Mouse (Mus musculus) myocyte (in vitro differentiated cells): Measurements from ENCODE around the gene Plekhh1. TPM values are rescaled to one million over a fixed set of nuclear protein-coding genes. Genes with fewer than 3 reads are reported as not detected.

Experiments
- H3K27me3 ChIP-seq: one replicate; pipeline ENCODE4 v1.6.1; 2011; ENCODE audit not compliant: control insufficient read depth, insufficient read depth, insufficient read length
- H3K36me3 ChIP-seq: one replicate; pipeline ENCODE4 v1.6.1; 2011; ENCODE audit not compliant: control insufficient read depth, insufficient read depth
- H3K4me2 ChIP-seq: one replicate; pipeline ENCODE4 v1.6.1; 2011; ENCODE audit warnings: low read depth, control low read depth
- H3K4me3 ChIP-seq: one replicate; pipeline ENCODE4 v1.5.1; 2011; ENCODE audit warnings: mild to moderate bottlenecking, control low read depth, moderate library complexity
- H3K79me2 ChIP-seq: one replicate; pipeline ENCODE4 v1.6.1; 2011; ENCODE audit not compliant: control insufficient read depth, insufficient read depth
- H3ac ChIP-seq: one replicate; pipeline ENCODE4 v1.6.1; 2011; ENCODE audit not compliant: control insufficient read depth, insufficient read length
- CEBPB ChIP-seq: IDR thresholded peaks from 2 replicates; pipeline ENCODE4 v1.6.1; 2011; ENCODE audit warnings: mild to moderate bottlenecking, moderate library complexity; ENCODE audit not compliant: poor library complexity, insufficient read depth, severe bottlenecking
- E2F4 ChIP-seq: IDR thresholded peaks from one replicate; pipeline ENCODE4 v1.6.1; 2011; ENCODE audit warnings: mild to moderate bottlenecking, control low read depth, moderate library complexity; ENCODE audit not compliant: insufficient read depth
- MAX ChIP-seq: IDR thresholded peaks from one replicate; pipeline ENCODE4 v1.6.1; 2011; ENCODE audit warnings: low read depth, mild to moderate bottlenecking, control low read depth
- MYOD1 ChIP-seq, 3 experiments: IDR thresholded peaks; one replicate each; pipeline ENCODE4 v1.6.1; 2011; ENCODE audit warnings: control low read depth in 2 of 3, low read depth in 2 of 3, mild to moderate bottlenecking in 2 of 3, moderate library complexity in 1 of 3; ENCODE audit not compliant: insufficient read length in 2 of 3, control insufficient read depth in 1 of 3
- MYOG ChIP-seq, 3 experiments: IDR thresholded peaks; one replicate each; pipeline ENCODE4 v1.6.1; 2011; ENCODE audit warnings: control low read depth in 2 of 3, low read depth in 2 of 3, mild to moderate bottlenecking in 2 of 3; ENCODE audit not compliant: insufficient read length in 2 of 3, control insufficient read depth in 1 of 3, insufficient read depth in 1 of 3
- POLR2A ChIP-seq: IDR thresholded peaks from one replicate; pipeline ENCODE4 v1.6.1; 2011; ENCODE audit warnings: low read depth, mild to moderate bottlenecking, control low read depth, moderate library complexity; ENCODE audit not compliant: insufficient read length
- POLR2AphosphoS2 ChIP-seq: IDR thresholded peaks from one replicate; pipeline ENCODE4 v1.6.1; 2011; ENCODE audit warnings: low read depth, control low read depth; ENCODE audit not compliant: insufficient read length
- REST ChIP-seq: IDR thresholded peaks from one replicate; pipeline ENCODE4 v1.6.1; 2011; ENCODE audit warnings: mild to moderate bottlenecking, control low read depth, moderate library complexity; ENCODE audit not compliant: insufficient read depth, insufficient read length
- SRF ChIP-seq: IDR thresholded peaks from one replicate; pipeline ENCODE4 v1.6.1; 2011; ENCODE audit warnings: low read depth; ENCODE audit not compliant: control insufficient read depth, insufficient read length
- TCF12 ChIP-seq: IDR thresholded peaks from one replicate; pipeline ENCODE4 v1.6.1; 2011; ENCODE audit warnings: mild to moderate bottlenecking, control low read depth; ENCODE audit not compliant: poor library complexity, insufficient read depth, severe bottlenecking
- TCF3 ChIP-seq: IDR thresholded peaks from one replicate; pipeline ENCODE4 v1.6.1; 2011; ENCODE audit warnings: low read depth, control low read depth; ENCODE audit not compliant: insufficient read length
- USF1 ChIP-seq: IDR thresholded peaks from one replicate; pipeline ENCODE4 v1.6.1; 2011; ENCODE audit warnings: low read depth, mild to moderate bottlenecking, control low read depth, moderate library complexity
- polyA plus RNA-seq: library from polyadenylated mRNA; unstranded; fragments of >200 nt; fragmentation: generic; extraction: Trizol; gene quantifications from one replicate; pipeline ENCODE4 v1.2.1, GENCODE M21; 2012; ENCODE audit warnings: missing spikeins

Plekhh1 gene
- polyA plus RNA-seq, 1 experiment: 3.5 TPM

- H3ac ChIP-seq: no peak overlapping the region
- TF ChIP-seq MYOD1 (IDR thresholded peaks at IDR 0.05; ENCODE audit: control insufficient read depth in 1 of 3, insufficient read length in 2 of 3, low read depth in 2 of 3) (peak in 1 of 3 experiments; percentile 39), CEBPB (no peak), MYOG (IDR thresholded peaks at IDR 0.05; ENCODE audit: control insufficient read depth in 1 of 3, insufficient read depth in 1 of 3, insufficient read length in 2 of 3, low read depth in 2 of 3) (peak in 1 of 3 experiments; percentile 16), POLR2AphosphoS2 (no peak)
- H3K27me3 ChIP-seq: no peaks in the 10 kb centered on the region
- H3K36me3 ChIP-seq: peaks cover 10% of the 10 kb centered on the region
- no peak overlapping the region for H3K4me3 ChIP-seq
- H3K4me2 ChIP-seq: no peak overlapping the region
- H3K79me2 ChIP-seq: no peaks in the 10 kb centered on the region
Observed at GRCm38 (mm10) chr12:79050545-79051212, 21.7 kb downstream of the Plekhh1 start.

- TF ChIP-seq CEBPB (no peak), TCF3 (no peak), MYOG (IDR thresholded peaks at IDR 0.05; ENCODE audit: control insufficient read depth in 1 of 3, insufficient read depth in 1 of 3, insufficient read length in 2 of 3, low read depth in 2 of 3) (no peak), TCF12 (no peak), USF1 (no peak), MYOD1 (IDR thresholded peaks at IDR 0.05; ENCODE audit: control insufficient read depth in 1 of 3, insufficient read length in 2 of 3, low read depth in 2 of 3) (no peak), POLR2AphosphoS2 (no peak), POLR2A (no peak), MAX (no peak), SRF (no peak), REST (no peak), E2F4 (no peak)
- no peaks in the 10 kb centered on the region for H3K79me2 ChIP-seq
- no peaks in the 10 kb centered on the region for H3K27me3 ChIP-seq
- H3K36me3 ChIP-seq: peaks cover 10% of the 10 kb centered on the region
- H3K4me2 ChIP-seq: no peak overlapping the region
- no peak overlapping the region for H3K4me3 ChIP-seq
- H3ac ChIP-seq: no peak overlapping the region
Observed at GRCm38 (mm10) chr12:79052073-79052472, 23.1 kb downstream of the Plekhh1 start.

GRCm38 (mm10) chr12:79055276-79055675 is 26.3 kb downstream of the Plekhh1 start:
- no peak overlapping the region for H3K4me3 ChIP-seq
- no peaks in the 10 kb centered on the region for H3K27me3 ChIP-seq
- H3ac ChIP-seq: no peak overlapping the region
- no peaks in the 10 kb centered on the region for H3K79me2 ChIP-seq
- H3K4me2 ChIP-seq: no peak overlapping the region
- H3K36me3 ChIP-seq: peaks cover 10% of the 10 kb centered on the region
- TF ChIP-seq CEBPB: no peak
- TF ChIP-seq MYOD1 (IDR thresholded peaks at IDR 0.05; ENCODE audit: control insufficient read depth in 1 of 3, insufficient read length in 2 of 3, low read depth in 2 of 3): no peak

GRCm38 (mm10) chr12:79059573-79059972 is 30.6 kb downstream of the Plekhh1 start:
- no peaks in the 10 kb centered on the region for H3K36me3 ChIP-seq
- H3K27me3 ChIP-seq: no peaks in the 10 kb centered on the region
- H3K79me2 ChIP-seq: no peaks in the 10 kb centered on the region
- H3K4me3 ChIP-seq: no peak overlapping the region
- no peak for TF ChIP-seq POLR2AphosphoS2
- no peak overlapping the region for H3K4me2 ChIP-seq
- H3ac ChIP-seq: no peak overlapping the region

- H3K4me3 ChIP-seq: no peak overlapping the region
- no peak for TF ChIP-seq USF1
- TF ChIP-seq POLR2A: no peak
- TF ChIP-seq TCF3: no peak
- no peaks in the 10 kb centered on the region for H3K27me3 ChIP-seq
- H3K36me3 ChIP-seq: no peaks in the 10 kb centered on the region
- no peaks in the 10 kb centered on the region for H3K79me2 ChIP-seq
- H3K4me2 ChIP-seq: no peak overlapping the region
- H3ac ChIP-seq: no peak overlapping the region
Observed at GRCm38 (mm10) chr12:79060134-79060533, 31.2 kb downstream of the Plekhh1 start.
